Mouse (Mus musculus) spleen, adult 2 months (tissue): Measurements from ENCODE around the gene C87977.
"Not testable (repeated sequence)": the region's sequence is repeated elsewhere in the genome, so short reads cannot be mapped to it uniquely, and the experiment has no call there.

Source experiments
- CTCF ChIP-seq: fragments of 200-500 bp; IDR thresholded peaks from 2 replicates; pipeline ENCODE4 v1.5.1; 2011; ENCODE audit warnings: mild to moderate bottlenecking, inconsistent platforms; ENCODE audit not compliant: insufficient read depth, insufficient read length, insufficient replicate concordance; ENCODE audit errors: extremely low read depth
- POLR2A ChIP-seq: fragments of 200-500 bp; IDR thresholded peaks from 2 replicates; pipeline ENCODE4 v1.6.1; 2011; ENCODE audit warnings: low read depth, low read length, inconsistent platforms

- not testable (repeated sequence) for TF ChIP-seq POLR2A, CTCF
Observed at GRCm38 (mm10) chr4:144254768-144255167, 41.6 kb upstream of the C87977 start.
